Mouse (Mus musculus) yolk sac, embryonic 10.5 days (tissue): ENCODE measurements around the gene Lsm6.
"Not testable (repeated sequence)": the region's sequence is repeated elsewhere in the genome, so short reads cannot be mapped to it uniquely, and the experiment has no call there.

Experiments
- DNase-seq: peaks from one replicate; pipeline ENCODE4 v3.0.0-alpha.2; 2017; ENCODE audit warnings: low spot score

The Lsm6 gene

GRCm38 (mm10) chr8:78820673-78821310 is at the start of gene Lsm6:
Lsm6 (minus strand) TSS chr8:78821140.
- peak; percentile 97 for DNase-seq

- DNase-seq: no peak
Measured at GRCm38 (mm10) chr8:78867036-78867435, 46.1 kb upstream of the Lsm6 start.

- no peak for DNase-seq
Measured at GRCm38 (mm10) chr8:78863001-78863400, 42.1 kb upstream of the Lsm6 start.

GRCm38 (mm10) chr8:78862046-78862445 is 41.1 kb upstream of the Lsm6 start:
- DNase-seq: no peak

- no peak for DNase-seq
Measured at GRCm38 (mm10) chr8:78860789-78861188, 39.8 kb upstream of the Lsm6 start.

- no peak for DNase-seq
Measured at GRCm38 (mm10) chr8:78857421-78857820, 36.5 kb upstream of the Lsm6 start.

- no peak for DNase-seq
Measured at GRCm38 (mm10) chr8:78852279-78852678, 31.3 kb upstream of the Lsm6 start.

- DNase-seq: no peak
Measured at GRCm38 (mm10) chr8:78847240-78847639, 26.3 kb upstream of the Lsm6 start.

- no peak for DNase-seq
Measured at GRCm38 (mm10) chr8:78844559-78844958, 23.6 kb upstream of the Lsm6 start.

GRCm38 (mm10) chr8:78838656-78839413 is 17.9 kb upstream of the Lsm6 start:
- no peak for DNase-seq

GRCm38 (mm10) chr8:78836091-78836490 is 15.2 kb upstream of the Lsm6 start:
- DNase-seq: no peak

- DNase-seq: no peak
Measured at GRCm38 (mm10) chr8:78828414-78828813, 7.5 kb upstream of the Lsm6 start.

- DNase-seq: no peak
Measured at GRCm38 (mm10) chr8:78824515-78824914, 3.6 kb upstream of the Lsm6 start.

- DNase-seq: not testable (repeated sequence)
Measured at GRCm38 (mm10) chr8:78819973-78820372, 967 bp downstream of the Lsm6 start.

- DNase-seq: no peak
Measured at GRCm38 (mm10) chr8:78814743-78815142, 6.2 kb downstream of the Lsm6 start.

GRCm38 (mm10) chr8:78813021-78813420 is 7.9 kb downstream of the Lsm6 start:
- peak; percentile 55 for DNase-seq

GRCm38 (mm10) chr8:78812446-78812845 is 8.5 kb downstream of the Lsm6 start:
- DNase-seq: no peak

- no peak for DNase-seq
Measured at GRCm38 (mm10) chr8:78811748-78812147, 9.2 kb downstream of the Lsm6 start.

GRCm38 (mm10) chr8:78810207-78810675 is 10.7 kb downstream of the Lsm6 start:
- no peak for DNase-seq

GRCm38 (mm10) chr8:78809454-78810206 is 11.3 kb downstream of the Lsm6 start:
- DNase-seq: no peak

- no peak for DNase-seq
Measured at GRCm38 (mm10) chr8:78808888-78809287, 12.1 kb downstream of the Lsm6 start.

GRCm38 (mm10) chr8:78808439-78808838 is 12.5 kb downstream of the Lsm6 start:
- DNase-seq: no peak

GRCm38 (mm10) chr8:78807283-78807682 is 13.7 kb downstream of the Lsm6 start:
- DNase-seq: peak; percentile 31
